Mouse (Mus musculus): ENCODE results near the gene Cux1.

The Cux1 gene

GRCm38 (mm10) chr5:136506262-136506661 lies 61.0 kb downstream of the Cux1 start:
- no peak for DNase-seq (ENCODE audit: low read depth, low spot score)

- DNase-seq (ENCODE audit: low read depth, low spot score) = peak; percentile 59
These were observed 64.7 kb downstream of the Cux1 start for GRCm38 (mm10) chr5:136502491-136503086.

DNA sequence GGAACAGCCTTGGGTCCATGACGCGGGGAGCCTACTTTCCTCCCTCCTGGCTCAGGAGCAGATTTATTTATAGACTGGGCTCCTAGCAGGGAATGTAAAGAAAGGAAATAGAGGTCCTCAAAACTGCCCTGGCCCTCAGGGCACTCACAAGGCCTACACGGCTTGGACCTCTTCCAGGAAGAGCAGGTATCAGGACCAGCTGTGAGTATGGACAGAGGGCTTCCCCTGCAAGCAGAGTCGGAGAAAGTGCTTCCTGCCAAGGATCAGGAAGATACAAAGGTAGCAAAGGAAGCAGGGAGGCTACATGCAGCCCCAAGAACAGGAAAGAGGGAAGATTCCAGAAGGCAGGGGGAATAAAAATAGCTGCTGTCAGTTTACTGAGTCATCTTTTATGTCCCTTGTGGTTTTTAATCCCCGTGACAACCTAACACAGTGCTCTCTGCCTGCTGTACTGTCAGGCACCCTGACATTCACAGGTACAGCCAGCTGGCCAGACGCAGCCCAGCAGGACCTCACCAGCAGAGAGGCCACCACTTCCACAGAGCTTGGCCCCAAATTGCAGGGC lies 66.9 kb downstream of the Cux1 start:
- DNase-seq (ENCODE audit: low read depth, low spot score) = no peak

DNA sequence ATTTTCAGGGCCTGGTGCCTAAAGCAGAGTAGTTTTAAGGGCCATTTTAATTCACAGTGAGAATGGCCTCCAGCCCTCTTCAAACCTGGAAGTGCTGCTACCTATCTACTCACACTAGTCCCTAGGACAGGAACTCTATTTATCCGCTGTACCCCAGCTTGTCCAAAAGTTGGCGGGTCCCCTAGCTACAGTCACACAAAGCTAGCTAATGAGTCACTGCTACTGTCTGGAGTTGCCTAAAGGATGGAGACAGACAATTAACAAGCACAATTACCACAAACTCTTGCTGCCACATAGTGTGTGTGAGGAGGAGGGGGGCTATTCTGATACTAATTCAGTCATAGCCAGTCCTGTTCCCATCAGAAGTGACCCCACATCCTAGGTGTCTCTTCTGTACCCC lies 68.0 kb downstream of the Cux1 start:
- DNase-seq (ENCODE audit: low read depth, low spot score) = no peak

GRCm38 (mm10) chr5:136498741-136499140 lies 68.5 kb downstream of the Cux1 start:
- DNase-seq (ENCODE audit: low read depth, low spot score) = no peak

DNA sequence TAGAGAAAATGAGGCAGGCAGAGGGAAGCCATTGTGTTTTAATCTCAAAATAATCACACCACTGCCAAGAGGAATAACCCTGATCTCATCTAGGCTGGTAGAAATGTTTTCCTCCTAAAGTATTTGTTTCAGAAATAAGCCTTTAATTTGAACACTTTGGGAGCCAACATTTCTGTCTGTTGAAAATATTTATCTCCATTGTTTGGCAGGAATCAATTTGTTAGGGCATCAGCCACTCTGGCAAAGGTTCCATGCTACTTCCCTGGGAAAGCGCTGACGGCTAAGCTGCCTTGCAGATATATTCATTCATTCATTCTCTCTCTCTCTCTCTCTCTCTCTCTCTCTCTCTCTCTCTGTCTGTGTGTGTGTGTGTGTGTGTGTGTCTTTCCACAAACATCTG lies 70.0 kb downstream of the Cux1 start:
- no peak for DNase-seq (ENCODE audit: low read depth, low spot score)

- DNase-seq (ENCODE audit: low read depth, low spot score) = no peak
These were observed 71.7 kb downstream of the Cux1 start for GRCm38 (mm10) chr5:136495581-136495980.

- DNase-seq (ENCODE audit: low read depth, low spot score) = no peak
These were observed 72.4 kb downstream of the Cux1 start for GRCm38 (mm10) chr5:136494927-136495326.

DNA sequence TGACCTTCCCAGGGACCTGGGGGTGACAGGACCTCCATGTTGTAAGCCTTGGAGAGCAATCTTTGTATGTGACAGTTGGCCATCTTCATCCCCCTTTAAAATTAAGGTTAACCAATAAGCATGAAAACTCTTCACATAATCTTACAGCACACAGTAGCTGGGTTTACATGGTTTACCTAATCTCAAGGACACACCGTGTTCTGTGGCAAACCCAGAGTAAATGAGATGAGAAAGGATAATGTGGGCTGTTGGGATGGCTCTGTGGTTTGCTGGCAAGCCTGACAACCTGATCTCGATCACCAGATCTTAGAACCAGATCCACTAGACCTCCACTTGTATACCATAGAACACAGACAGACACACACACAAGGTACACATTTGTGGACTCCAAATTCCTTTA lies 73.0 kb downstream of the Cux1 start:
- no peak for DNase-seq (ENCODE audit: low read depth, low spot score)

- DNase-seq (ENCODE audit: low read depth, low spot score) = no peak
These were observed 77.8 kb downstream of the Cux1 start for GRCm38 (mm10) chr5:136489450-136489849.

DNA sequence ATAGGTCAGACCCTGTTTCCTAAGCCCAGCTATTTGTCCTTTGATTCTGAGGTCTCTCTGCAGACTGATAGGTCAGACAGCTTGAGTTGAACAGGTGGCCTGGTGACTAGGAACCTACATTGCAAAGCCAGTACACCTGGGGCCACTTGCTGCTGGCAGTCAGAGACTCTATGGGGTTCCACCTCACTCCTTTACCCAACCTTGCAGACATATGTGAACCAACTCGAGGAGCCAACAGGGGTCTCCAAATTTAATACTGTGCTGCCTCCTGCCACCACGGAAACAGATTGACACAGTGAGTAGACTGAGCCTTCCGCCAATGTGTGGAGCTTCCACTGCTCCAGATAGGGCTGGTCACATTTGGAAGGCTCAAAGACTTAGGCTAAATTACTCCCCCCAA lies 78.6 kb downstream of the Cux1 start:
- no peak for DNase-seq (ENCODE audit: low read depth, low spot score)

DNA sequence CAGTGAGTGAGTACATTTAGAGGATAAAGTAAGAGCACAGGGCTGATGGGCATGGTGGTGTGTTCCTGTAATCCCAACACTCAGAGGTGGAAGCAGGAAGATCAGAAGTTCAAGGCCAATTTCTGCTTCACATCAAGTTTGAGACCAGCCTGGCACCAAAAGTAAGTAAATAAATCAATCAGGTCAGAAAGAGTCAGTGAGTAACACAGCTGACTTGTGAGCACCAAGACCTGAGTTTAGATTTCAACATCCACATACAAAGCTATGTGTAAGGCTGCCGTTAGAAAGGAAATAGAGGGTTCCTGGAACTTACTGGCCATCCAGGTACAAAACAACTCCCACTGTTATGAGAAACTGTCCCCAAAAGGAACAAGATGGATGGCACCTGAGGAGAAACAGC lies 79.1 kb downstream of the Cux1 start:
- no peak for DNase-seq (ENCODE audit: low read depth, low spot score)

GRCm38 (mm10) chr5:136487397-136488093 lies 79.7 kb downstream of the Cux1 start:
- DNase-seq (ENCODE audit: low read depth, low spot score) = no peak

- no peak for DNase-seq (ENCODE audit: low read depth, low spot score)
These were observed 80.9 kb downstream of the Cux1 start for GRCm38 (mm10) chr5:136486401-136486800.

- DNase-seq (ENCODE audit: low read depth, low spot score) = no peak
These were observed 81.9 kb downstream of the Cux1 start for GRCm38 (mm10) chr5:136485397-136485796.

GRCm38 (mm10) chr5:136482434-136482833 lies 84.9 kb downstream of the Cux1 start:
- no peak for DNase-seq (ENCODE audit: low read depth, low spot score)

- no peak for DNase-seq (ENCODE audit: low read depth, low spot score)
These were observed 86.7 kb downstream of the Cux1 start for GRCm38 (mm10) chr5:136480541-136480940.

DNA sequence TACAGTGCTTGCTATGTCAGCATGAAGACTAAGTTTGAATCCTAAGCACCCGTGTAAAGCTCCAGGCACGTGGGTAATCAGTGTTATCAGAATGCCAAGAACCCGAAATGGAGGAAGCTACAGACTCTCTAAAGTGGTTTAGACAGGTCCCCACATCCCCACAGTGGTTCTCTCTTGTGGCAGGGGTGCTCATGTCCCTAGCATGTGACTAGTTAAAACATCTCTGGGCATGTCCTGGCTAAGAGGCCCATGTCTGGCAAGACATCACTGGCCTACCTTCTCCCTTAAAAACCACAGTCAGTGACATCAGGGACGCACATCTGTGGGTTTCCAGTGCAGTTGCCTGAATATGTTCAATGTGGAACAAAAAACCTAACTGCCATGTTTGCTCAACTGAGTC lies 87.5 kb downstream of the Cux1 start:
- DNase-seq (ENCODE audit: low read depth, low spot score) = no peak

DNA sequence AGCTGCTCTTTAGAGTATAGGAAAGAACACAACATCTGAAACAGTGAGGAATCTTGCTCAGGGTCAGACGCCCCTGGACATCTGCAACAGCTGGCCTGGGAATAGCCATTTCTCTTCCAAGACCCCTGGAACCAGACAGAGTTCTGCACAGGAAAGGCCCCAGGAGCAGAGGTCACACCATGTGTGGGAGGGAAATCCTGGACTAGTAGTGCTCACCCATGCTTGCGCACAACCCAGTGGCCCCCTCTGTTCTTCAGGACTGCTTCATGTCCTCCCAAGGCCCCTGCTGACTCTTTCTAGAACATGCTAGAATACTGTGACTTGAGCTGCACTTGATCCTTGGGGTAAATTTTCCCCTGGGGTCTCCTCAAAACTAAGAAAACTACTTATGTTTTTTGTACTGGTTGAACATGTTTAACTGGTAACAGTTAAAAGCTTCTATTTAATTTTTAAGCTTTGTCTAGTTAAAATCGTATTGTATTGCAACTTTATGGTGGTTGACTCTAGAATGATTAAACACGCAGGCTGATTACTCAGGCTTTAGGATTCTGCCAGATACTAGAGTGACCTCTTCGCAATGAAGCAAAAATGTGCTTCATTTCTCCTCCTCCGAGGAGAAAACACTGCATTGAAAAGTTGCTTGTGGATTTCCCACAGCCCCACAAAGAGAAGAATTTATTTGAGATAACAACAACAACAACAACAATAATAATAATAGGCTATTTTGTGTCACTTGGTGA lies 88.1 kb downstream of the Cux1 start:
- DNase-seq (ENCODE audit: low read depth, low spot score) = no peak

GRCm38 (mm10) chr5:136476272-136476671 lies 91.0 kb downstream of the Cux1 start:
- no peak for DNase-seq (ENCODE audit: low read depth, low spot score)

- no peak for DNase-seq (ENCODE audit: low read depth, low spot score)
These were observed 92.1 kb downstream of the Cux1 start for GRCm38 (mm10) chr5:136475161-136475560.

DNA sequence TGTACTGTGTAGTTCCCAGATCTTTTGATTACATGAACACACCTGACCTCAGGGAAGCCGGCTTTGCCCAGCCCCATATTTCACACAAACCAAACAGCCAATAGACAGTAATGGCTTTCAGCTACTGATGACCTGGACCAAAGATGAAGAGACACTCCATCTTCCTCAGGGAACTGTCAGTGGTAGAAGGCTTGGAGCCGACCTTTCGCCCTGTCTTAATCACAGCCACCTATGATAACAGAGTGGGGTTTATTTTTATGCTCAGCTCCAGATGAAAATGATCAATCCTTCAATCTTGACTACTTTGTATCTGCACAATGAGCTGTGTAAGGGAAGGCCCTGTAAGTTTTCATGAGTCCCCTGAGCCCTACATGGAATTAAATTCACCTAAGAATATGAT lies 93.2 kb downstream of the Cux1 start:
- peak; percentile 83 for DNase-seq (ENCODE audit: low read depth, low spot score)

- no peak for DNase-seq (ENCODE audit: low read depth, low spot score)
These were observed 94.0 kb downstream of the Cux1 start for GRCm38 (mm10) chr5:136473337-136473736.
